Mouse (Mus musculus) bone marrow, adult 2 months (tissue): ENCODE data around the gene Vps39.

Experiments used
- CTCF ChIP-seq: fragments of 200-500 bp; IDR thresholded peaks from 2 replicates; pipeline ENCODE4 v1.5.1; 2011; ENCODE audit warnings: low read length, control low read depth; ENCODE audit not compliant: control insufficient read depth, insufficient read depth
- POLR2A ChIP-seq: fragments of 200-500 bp; IDR thresholded peaks from 2 replicates; pipeline ENCODE4 v1.6.1; 2011; ENCODE audit warnings: low read depth, mild to moderate bottlenecking, control low read depth, low read length, borderline replicate concordance; ENCODE audit not compliant: control insufficient read depth

DNA sequence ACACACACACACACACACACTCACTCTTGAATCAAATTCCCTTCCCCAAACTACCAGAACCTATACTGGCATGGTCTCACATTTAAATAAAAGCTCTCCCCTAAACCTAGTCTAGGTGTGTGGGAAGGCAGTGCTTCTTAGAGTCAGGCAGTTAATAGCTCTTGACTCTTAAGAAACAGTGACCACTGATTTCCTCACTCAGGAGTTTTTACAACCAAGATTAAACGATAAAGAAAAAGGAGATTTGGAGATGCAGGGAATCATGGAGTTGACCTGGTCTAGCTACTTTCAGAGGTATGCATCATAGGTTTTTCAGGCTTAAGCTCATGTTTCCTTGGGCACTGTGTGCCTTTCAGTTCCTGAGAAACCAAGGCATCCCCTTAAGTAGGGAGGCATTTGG is 33.3 kb upstream of the Vps39 start:
- TF ChIP-seq POLR2A (no peak), CTCF (no peak)
